Mouse (Mus musculus) neural tube, embryonic 15.5 days (tissue): ENCODE measurements around the gene Osbpl2. TPM values are rescaled to one million over a fixed set of nuclear protein-coding genes. Genes with fewer than 3 reads are reported as not detected.
A peak's percentile ranks its signal among the peaks of the same experiment; 100 is the strongest.

ENCODE experiments used
- ATAC-seq: fragments of 200-750 bp; cut with Nextera tagmentation; 2 replicates; pipeline ENCODE4 v1.8.0; 2017; ENCODE audit warnings: mild to moderate bottlenecking, moderate TSS enrichment, moderate library complexity; ENCODE audit not compliant: low FRiP score
- H3K27ac ChIP-seq: fragments of 300-500 bp; sonication (generic); replicated peaks from 2 replicates; pipeline ENCODE4 v1.5.1; 2015; ENCODE audit warnings: mild to moderate bottlenecking, inconsistent platforms
- H3K27me3 ChIP-seq: fragments of 300-500 bp; sonication (generic); replicated peaks from 2 replicates; pipeline ENCODE4 v1.6.1; 2015; ENCODE audit warnings: inconsistent platforms
- H3K36me3 ChIP-seq: fragments of 300-500 bp; sonication (generic); 2 replicates; pipeline ENCODE4 v1.6.1; 2015; ENCODE audit warnings: inconsistent platforms
- H3K4me1 ChIP-seq: fragments of 300-500 bp; sonication (generic); 2 replicates; pipeline ENCODE4 v1.6.1; 2015; ENCODE audit warnings: inconsistent platforms
- H3K4me2 ChIP-seq: fragments of 300-500 bp; sonication (generic); 2 replicates; pipeline ENCODE4 v1.6.1; 2015; ENCODE audit warnings: inconsistent platforms, mild to moderate bottlenecking, moderate library complexity
- H3K4me3 ChIP-seq: fragments of 300-500 bp; sonication (generic); replicated peaks from 2 replicates; pipeline ENCODE4 v1.5.1; 2015; ENCODE audit warnings: mild to moderate bottlenecking, inconsistent platforms
- H3K9ac ChIP-seq: fragments of 300-500 bp; sonication (generic); replicated peaks from 2 replicates; pipeline ENCODE4 v1.6.1; 2015; ENCODE audit warnings: mild to moderate bottlenecking, inconsistent platforms
- H3K9me3 ChIP-seq: fragments of 300-500 bp; sonication (generic); replicated peaks from 2 replicates; pipeline ENCODE4 v1.6.1; 2016; ENCODE audit warnings: inconsistent platforms
- WGBS: fragments of 180-500 bp; shearing (Covaris S2); methylation state at CpG from one replicate; pipeline ENCODE4 v1.1.7; 2015; ENCODE audit warnings: mixed read lengths; 5-methylcytosine and 5-hydroxymethylcytosine counted together
- polyA plus RNA-seq: library from polyadenylated mRNA; unstranded; fragments of >200 nt; fragmentation: Nextera tagmentation; extraction: Ambion mirVana; gene quantifications from 2 replicates; pipeline ENCODE4 v1.2.1, GENCODE M21; 2015

Gene Osbpl2
- polyA plus RNA-seq, 1 experiment from 2014 or later: 71.8 TPM

DNA sequence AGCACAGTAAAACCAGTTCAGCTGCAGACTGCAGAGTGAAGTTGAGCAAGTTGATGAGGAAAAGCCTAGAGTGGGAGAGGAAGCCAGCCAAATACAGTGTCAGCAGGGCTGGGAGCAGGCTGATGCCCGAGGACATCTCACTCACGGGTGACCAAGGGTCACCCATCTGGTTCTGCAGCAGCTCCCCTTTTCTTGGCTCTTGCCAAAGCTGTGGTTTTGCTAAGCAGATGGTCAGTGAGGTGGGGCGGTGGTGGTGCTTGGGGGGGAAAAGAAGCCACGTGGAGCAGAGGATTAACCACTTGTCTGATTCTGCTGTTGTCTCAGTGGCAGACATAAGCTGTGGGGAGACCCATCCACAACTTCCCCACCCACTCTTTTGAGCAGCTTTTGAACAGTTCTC, 7.1 kb downstream of the Osbpl2 start:
- no peak for ATAC-seq
- no peaks in the 10 kb centered on the region for H3K9me3 ChIP-seq
- H3K27ac ChIP-seq: no peak overlapping the region
- H3K36me3 ChIP-seq: peaks cover 11% of the 10 kb centered on the region; the same call in 1 of the 2 replicates
- H3K9ac ChIP-seq: no peak overlapping the region
- H3K4me1 ChIP-seq: peaks cover 30% of the 10 kb centered on the region
- H3K27me3 ChIP-seq: no peaks in the 10 kb centered on the region
- no peak overlapping the region for H3K4me2 ChIP-seq
- WGBS: 17% methylated on average over 4 of the region's 4 CpGs
- no peak overlapping the region for H3K4me3 ChIP-seq

- H3K27me3 ChIP-seq: no peaks in the 10 kb centered on the region
- ATAC-seq: no peak
- H3K27ac ChIP-seq: peak overlapping the region; percentile 45; the same call in 1 of the 2 replicates
- 47% methylated on average over 1 of the region's 1 CpGs for WGBS
- H3K9me3 ChIP-seq: no peaks in the 10 kb centered on the region
- no peak overlapping the region for H3K9ac ChIP-seq
- no peak overlapping the region for H3K4me2 ChIP-seq
- no peak overlapping the region for H3K4me3 ChIP-seq
- H3K36me3 ChIP-seq: peaks cover 11% of the 10 kb centered on the region; the same call in 1 of the 2 replicates
- H3K4me1 ChIP-seq: peaks cover 30% of the 10 kb centered on the region
Measured at GRCm38 (mm10) chr2:180127675-180128074, 8.6 kb downstream of the Osbpl2 start.

DNA sequence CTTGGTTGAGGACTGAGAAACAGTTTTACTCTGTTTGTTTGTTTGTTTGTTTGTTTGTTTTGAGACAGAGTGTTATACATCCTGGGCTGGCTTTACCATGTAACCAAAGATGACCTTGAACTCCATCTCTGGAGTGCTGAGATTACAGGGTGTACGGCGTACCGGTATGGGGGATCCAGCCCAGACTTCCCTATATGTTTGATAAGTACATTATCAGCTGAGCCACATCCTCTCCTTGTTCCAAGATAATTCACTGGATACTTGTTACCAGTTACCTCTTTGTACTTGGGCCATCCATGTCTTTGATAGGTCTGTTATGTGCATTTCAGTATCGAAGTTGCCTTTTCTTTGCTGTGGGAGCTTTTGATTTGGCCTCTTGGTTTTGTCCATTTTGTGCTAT, 14.1 kb downstream of the Osbpl2 start:
- ATAC-seq: no peak
- Histone ChIP-seq H3K27me3 (no peaks in the 10 kb centered on the region), H3K36me3 (peaks cover 4% of the 10 kb centered on the region; the same call in 1 of the 2 replicates), H3K4me3 (no peak overlapping the region), H3K9ac (no peak overlapping the region), H3K4me1 (no peaks in the 10 kb centered on the region), H3K9me3 (no peaks in the 10 kb centered on the region), H3K4me2 (no peak overlapping the region), H3K27ac (no peak overlapping the region)
- WGBS: 96% methylated on average over 4 of the region's 4 CpGs

DNA sequence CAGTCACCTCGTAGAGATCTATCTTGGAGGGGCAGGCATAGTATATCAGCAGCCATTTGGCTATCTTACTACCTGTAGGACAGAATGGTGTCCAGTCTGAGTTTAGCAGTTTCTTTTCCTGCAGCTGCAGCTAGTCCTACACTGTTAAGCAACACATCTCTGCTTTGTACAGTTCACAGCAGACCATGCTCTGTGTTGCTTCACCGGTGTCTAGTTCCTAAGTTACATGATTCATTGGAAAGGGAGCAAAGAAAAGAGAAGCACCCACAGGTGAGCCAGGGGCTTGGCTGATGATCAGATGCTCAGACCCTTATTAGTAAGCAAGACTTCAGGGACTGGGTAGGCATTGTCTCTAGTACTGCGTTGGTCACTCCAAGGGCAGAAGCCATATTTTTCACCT, 14.8 kb downstream of the Osbpl2 start:
- 91% methylated on average over 3 of the region's 3 CpGs for WGBS
- Histone ChIP-seq H3K4me2 (no peak overlapping the region), H3K9me3 (no peaks in the 10 kb centered on the region), H3K27ac (no peak overlapping the region), H3K9ac (no peak overlapping the region), H3K4me1 (no peaks in the 10 kb centered on the region), H3K4me3 (no peak overlapping the region), H3K27me3 (no peaks in the 10 kb centered on the region), H3K36me3 (peaks cover 7% of the 10 kb centered on the region; the same call in 1 of the 2 replicates)
- ATAC-seq: no peak

- Histone ChIP-seq H3K4me2 (no peak overlapping the region), H3K27ac (no peak overlapping the region), H3K36me3 (peaks cover 20% of the 10 kb centered on the region), H3K9ac (no peak overlapping the region), H3K4me1 (no peaks in the 10 kb centered on the region), H3K4me3 (no peak overlapping the region), H3K27me3 (no peaks in the 10 kb centered on the region), H3K9me3 (no peaks in the 10 kb centered on the region)
- 92% methylated on average over 5 of the region's 5 CpGs for WGBS
- ATAC-seq: no peak
Measured at GRCm38 (mm10) chr2:180135414-180135813, 16.3 kb downstream of the Osbpl2 start.

GRCm38 (mm10) chr2:180146091-180146490, 27.0 kb downstream of the Osbpl2 start:
- H3K4me3 ChIP-seq: no peak overlapping the region
- no peaks in the 10 kb centered on the region for H3K4me1 ChIP-seq
- no peak overlapping the region for H3K27ac ChIP-seq
- no peaks in the 10 kb centered on the region for H3K27me3 ChIP-seq
- no peaks in the 10 kb centered on the region for H3K9me3 ChIP-seq
- peaks cover 81% of the 10 kb centered on the region for H3K36me3 ChIP-seq
- 86% methylated on average over 2 of the region's 2 CpGs for WGBS
- no peak overlapping the region for H3K4me2 ChIP-seq
- H3K9ac ChIP-seq: no peak overlapping the region
- no peak for ATAC-seq

GRCm38 (mm10) chr2:180147379-180147778, 28.3 kb downstream of the Osbpl2 start:
- Histone ChIP-seq H3K27me3 (no peaks in the 10 kb centered on the region), H3K9ac (no peak overlapping the region), H3K27ac (no peak overlapping the region), H3K9me3 (no peaks in the 10 kb centered on the region), H3K36me3 (peaks cover 79% of the 10 kb centered on the region), H3K4me3 (no peak overlapping the region), H3K4me2 (no peak overlapping the region), H3K4me1 (no peaks in the 10 kb centered on the region)
- no peak for ATAC-seq
- 82% methylated on average over 6 of the region's 6 CpGs for WGBS

GRCm38 (mm10) chr2:180148551-180148950, 29.4 kb downstream of the Osbpl2 start:
- H3K4me3 ChIP-seq: no peak overlapping the region
- peaks cover 82% of the 10 kb centered on the region for H3K36me3 ChIP-seq
- no peaks in the 10 kb centered on the region for H3K4me1 ChIP-seq
- no peaks in the 10 kb centered on the region for H3K9me3 ChIP-seq
- H3K27me3 ChIP-seq: no peaks in the 10 kb centered on the region
- H3K9ac ChIP-seq: no peak overlapping the region
- no peak for ATAC-seq
- no peak overlapping the region for H3K4me2 ChIP-seq
- 90% methylated on average over 9 of the region's 9 CpGs for WGBS
- H3K27ac ChIP-seq: no peak overlapping the region

- no peak overlapping the region for H3K27ac ChIP-seq
- H3K4me2 ChIP-seq: no peak overlapping the region
- no peaks in the 10 kb centered on the region for H3K9me3 ChIP-seq
- peaks cover 80% of the 10 kb centered on the region for H3K36me3 ChIP-seq
- no peak for ATAC-seq
- WGBS: 60% methylated on average over 3 of the region's 3 CpGs
- no peaks in the 10 kb centered on the region; the same call in 1 of the 2 replicates for H3K4me1 ChIP-seq
- H3K9ac ChIP-seq: no peak overlapping the region
- no peaks in the 10 kb centered on the region for H3K27me3 ChIP-seq
- H3K4me3 ChIP-seq: no peak overlapping the region
Measured at GRCm38 (mm10) chr2:180154796-180155195, 35.7 kb downstream of the Osbpl2 start.

- H3K4me3 ChIP-seq: no peak overlapping the region
- H3K9me3 ChIP-seq: no peaks in the 10 kb centered on the region
- no peaks in the 10 kb centered on the region; the same call in 1 of the 2 replicates for H3K4me1 ChIP-seq
- 96% methylated on average over 3 of the region's 3 CpGs for WGBS
- no peak overlapping the region for H3K4me2 ChIP-seq
- peaks cover 79% of the 10 kb centered on the region for H3K36me3 ChIP-seq
- no peak overlapping the region for H3K9ac ChIP-seq
- H3K27ac ChIP-seq: no peak overlapping the region
- H3K27me3 ChIP-seq: no peaks in the 10 kb centered on the region
- no peak for ATAC-seq
Measured at GRCm38 (mm10) chr2:180158627-180159026, 39.5 kb downstream of the Osbpl2 start.

- Histone ChIP-seq H3K9ac (no peak overlapping the region), H3K27me3 (no peaks in the 10 kb centered on the region), H3K4me1 (peaks cover 5% of the 10 kb centered on the region), H3K36me3 (peaks cover 33% of the 10 kb centered on the region), H3K27ac (no peak overlapping the region), H3K9me3 (no peaks in the 10 kb centered on the region), H3K4me3 (no peak overlapping the region), H3K4me2 (no peak overlapping the region)
- no peak for ATAC-seq
- WGBS: 73% methylated on average over 2 of the region's 2 CpGs
Measured at GRCm38 (mm10) chr2:180165855-180166254, 46.7 kb downstream of the Osbpl2 start.

DNA sequence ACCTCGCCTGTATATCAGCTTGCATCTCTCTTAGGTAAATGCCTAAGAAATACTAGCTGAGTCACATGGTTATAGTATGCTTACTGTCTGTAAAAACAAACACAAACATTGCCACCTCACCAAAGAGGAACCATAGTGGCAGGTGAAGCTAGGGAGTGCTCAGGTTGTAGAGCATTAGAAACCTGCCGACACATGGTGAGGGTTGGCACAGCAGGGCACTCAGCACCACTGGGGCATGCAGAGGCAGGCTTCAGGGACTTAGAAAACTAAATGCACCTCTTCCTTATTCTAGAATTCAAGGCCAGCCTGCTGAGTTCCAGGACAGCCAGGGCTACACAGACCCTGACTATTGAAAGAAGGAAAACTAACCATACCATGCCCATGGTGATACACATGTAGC, 47.8 kb downstream of the Osbpl2 start:
- Histone ChIP-seq H3K4me1 (peaks cover 8% of the 10 kb centered on the region), H3K4me3 (no peak overlapping the region), H3K27me3 (no peaks in the 10 kb centered on the region), H3K9ac (no peak overlapping the region), H3K9me3 (no peaks in the 10 kb centered on the region), H3K36me3 (peaks cover 23% of the 10 kb centered on the region), H3K27ac (no peak overlapping the region), H3K4me2 (no peak overlapping the region)
- 82% methylated on average over 2 of the region's 2 CpGs for WGBS
- no peak for ATAC-seq
